Comparison of ENCODE assay signal across 8 mouse cellular contexts in genomic region chr9:29428322-29428721, GRCm38 (mm10).
DNase-seq lines count a peak whose midpoint lies in the region.

No protein-coding gene starts in this region.

- intact Hi-C loops in gastrocnemius, postnatal 14 days (cut with DNase I; ENCODE audit: low total_unique reads) = loop anchor here (5.0 kb wide), 1 partner anchor 951 kb away; no protein-coding TSS in a partner anchor
- intact Hi-C loops in gastrocnemius, postnatal 36 days (cut with DNase I) = no loop called here

- peak; percentile 61 for DNase-seq in gastrocnemius, postnatal 14 days
- no peak for DNase-seq in gastrocnemius, postnatal 25 days
- peak; percentile 22 for DNase-seq in brain, adult 2 months (ENCODE audit: low read depth, low spot score)
- peak; percentile 19 to 20 for DNase-seq in gastrocnemius, postnatal 36 days
- peak; percentile 14 to 68 for DNase-seq in kidney, postnatal 36 days
- DNase-seq in thymus, postnatal 0 days (ENCODE audit: low spot score) = no peak
- DNase-seq in ovary, postnatal 10 days (ENCODE audit: low spot score) = no peak
- DNase-seq in left cerebral cortex, adult 18-20 months (ENCODE audit: low spot score in 2 of 2) = no peak

Comparison
In these comparisons a context has a peak if more than half of its experiments do, and no peak if none do; other contexts are left out.
1. DNase-seq: peak in gastrocnemius, postnatal 14 days (single experiment), brain, adult 2 months (single experiment), gastrocnemius, postnatal 36 days (2 of 2) and kidney, postnatal 36 days (2 of 2); none in gastrocnemius, postnatal 25 days (single experiment), thymus, postnatal 0 days (single experiment), ovary, postnatal 10 days (single experiment) and left cerebral cortex, adult 18-20 months (0 of 2).